Mouse (Mus musculus) mammary gland, adult 2 months (tissue): Measurements from ENCODE around the gene Gm20716. TPM values are rescaled to one million over a fixed set of nuclear protein-coding genes. Genes with fewer than 3 reads are reported as not detected.

Experiments
- polyA plus RNA-seq: library from polyadenylated mRNA; depleted of rRNA; stranded (reverse); fragments of >200 nt; gene quantifications from 2 replicates; pipeline ENCODE4 v1.2.3, GENCODE M21; 2012; ENCODE audit warnings: low replicate concordance; rRNA removed

Gm20716 gene
- polyA plus RNA-seq: 2.5 TPM in 1 of 2 replicates, not detected in the other

GRCm38 (mm10) chr2:168230026-168230728 is at the start of gene Gm20716, which contains the start of the genes Dpm1 and Mocs3:
Gene Gm20716, minus strand, starts transcription at chr2:168230364.
Gene Dpm1, minus strand, starts transcription at chr2:168230591.
Gene Mocs3, plus strand, starts transcription at chr2:168230622.

GRCm38 (mm10) chr2:168206725-168207644 is 23.2 kb downstream of the Gm20716 start, which contains the start of gene Adnp:
Gene Adnp, minus strand, starts transcription at chr2:168207112.

Other genes with a start within 250 kb of the Gm20716 start
- 10.6 and 19.9 TPM in 2 replicates for gene Ripor3, start 219.7 kb downstream of the Gm20716 start, polyA plus RNA-seq
- gene Pard6b, start 149.4 kb downstream of the Gm20716 start, polyA plus RNA-seq: 2.1 and 3.8 TPM in 2 replicates
- 18.1 and 21.5 TPM in 2 replicates for gene Adnp, start 23.3 kb downstream of the Gm20716 start, polyA plus RNA-seq
- gene Dpm1, start 227 bp upstream of the Gm20716 start, polyA plus RNA-seq: 25.9 and 26.1 TPM in 2 replicates
- 7.9 and 47.9 TPM in 2 replicates for gene Mocs3, start 258 bp upstream of the Gm20716 start, polyA plus RNA-seq
- 0.13 and 0.62 TPM in 2 replicates for gene Kcng1, start 51.4 kb upstream of the Gm20716 start, polyA plus RNA-seq